Mouse (Mus musculus): Measurements from ENCODE around the gene Grm6. TPM values are rescaled to one million over a fixed set of nuclear protein-coding genes. Genes with fewer than 3 reads are reported as not detected.

The Grm6 gene
- polyA plus RNA-seq, 1 experiment from 2014 or later, result 0.11 TPM

- 58% methylated on average over 2 of the region's 2 CpGs for WGBS
- no peaks in the 10 kb centered on the region for H3K27me3 ChIP-seq (ENCODE audit: control insufficient read depth, insufficient read depth, low read length)
Measured at GRCm38 (mm10) chr11:50892441-50892840, 42.0 kb downstream of the Grm6 start.

GRCm38 (mm10) chr11:50897359-50897758 is 46.9 kb downstream of the Grm6 start:
- no peaks in the 10 kb centered on the region for H3K4me1 ChIP-seq (ENCODE audit: control insufficient read depth, insufficient read depth, low read length)
- no peak overlapping the region for H3K27ac ChIP-seq (replicated peaks; ENCODE audit: low read depth, low read length)
- no peaks in the 10 kb centered on the region for H3K27me3 ChIP-seq (ENCODE audit: control insufficient read depth, insufficient read depth, low read length)
- H3K9ac ChIP-seq (ENCODE audit: low read length), result no peak overlapping the region
- H3K36me3 ChIP-seq (ENCODE audit: control insufficient read depth, insufficient read depth, low read length), result peaks cover 25% of the 10 kb centered on the region
- H3K4me3 ChIP-seq (ENCODE audit: low read depth, low read length), result no peak overlapping the region
- WGBS, result 88% methylated on average over 1 of the region's 1 CpGs
- ATAC-seq (ENCODE audit: insufficient number of reproducible peaks, low FRiP score, low TSS enrichment, low read depth), result no peak
- peaks cover 27% of the 10 kb centered on the region for H3K9me3 ChIP-seq (ENCODE audit: control insufficient read depth, low read length)
- H3K4me2 ChIP-seq (ENCODE audit: low read depth, severe bottlenecking), result no peak overlapping the region
- no peak for DNase-seq (ENCODE audit: low spot score)

More at GRCm38 (mm10) chr11:50892441-50892840, 42.0 kb downstream of the Grm6 start:
- Histone ChIP-seq H3K27ac (replicated peaks; ENCODE audit: low read depth, low read length) (no peak overlapping the region), H3K4me3 (ENCODE audit: low read depth, low read length) (no peak overlapping the region), H3K9ac (ENCODE audit: low read length) (no peak overlapping the region), H3K4me2 (ENCODE audit: low read depth, severe bottlenecking) (no peak overlapping the region), H3K4me1 (ENCODE audit: control insufficient read depth, insufficient read depth, low read length) (no peaks in the 10 kb centered on the region), H3K9me3 (ENCODE audit: control insufficient read depth, low read length) (no peaks in the 10 kb centered on the region; the same call in 1 of the 2 replicates), H3K36me3 (ENCODE audit: control insufficient read depth, insufficient read depth, low read length) (no peaks in the 10 kb centered on the region)
- no peak for ATAC-seq (ENCODE audit: insufficient number of reproducible peaks, low FRiP score, low TSS enrichment, low read depth)
- DNase-seq (ENCODE audit: low spot score), result peak; percentile 35

DNA sequence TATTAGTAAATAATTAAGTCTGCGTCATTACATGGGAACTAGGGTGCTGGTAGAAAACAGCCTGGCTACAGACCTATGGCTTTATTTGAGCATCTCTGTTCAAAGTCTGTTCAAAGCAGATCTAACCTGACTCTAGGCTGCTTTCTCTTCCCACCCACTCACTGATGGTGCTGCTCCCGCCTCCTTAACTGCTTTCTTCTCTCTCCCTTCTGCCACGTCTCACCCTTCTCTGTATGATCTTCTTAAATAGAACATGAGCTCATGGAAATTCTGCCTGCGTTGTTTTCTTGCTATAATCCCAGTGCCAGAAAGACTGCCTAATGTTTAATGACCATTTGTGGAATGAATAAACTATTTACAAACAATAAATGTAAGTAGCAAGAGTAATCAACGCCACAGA is 57.7 kb downstream of the Grm6 start:
- peaks cover 57% of the 10 kb centered on the region for H3K36me3 ChIP-seq (ENCODE audit: control insufficient read depth, insufficient read depth, low read length)
- 95% methylated on average over 5 of the region's 5 CpGs for WGBS
- no peak overlapping the region for H3K4me2 ChIP-seq (ENCODE audit: low read depth, severe bottlenecking)
- no peak overlapping the region for H3K9ac ChIP-seq (ENCODE audit: low read length)
- ATAC-seq (ENCODE audit: insufficient number of reproducible peaks, low FRiP score, low TSS enrichment, low read depth) (no peak), DNase-seq (ENCODE audit: low spot score) (no peak)
- H3K27me3 ChIP-seq (ENCODE audit: control insufficient read depth, insufficient read depth, low read length), result no peaks in the 10 kb centered on the region
- H3K4me1 ChIP-seq (ENCODE audit: control insufficient read depth, insufficient read depth, low read length), result no peaks in the 10 kb centered on the region
- peaks cover 12% of the 10 kb centered on the region for H3K9me3 ChIP-seq (ENCODE audit: control insufficient read depth, low read length)
- no peak overlapping the region for H3K4me3 ChIP-seq (ENCODE audit: low read depth, low read length)
- no peak overlapping the region for H3K27ac ChIP-seq (replicated peaks; ENCODE audit: low read depth, low read length)

GRCm38 (mm10) chr11:50913301-50913700 is 62.8 kb downstream of the Grm6 start:
- ATAC-seq (ENCODE audit: insufficient number of reproducible peaks, low FRiP score, low TSS enrichment, low read depth) (no peak), DNase-seq (ENCODE audit: low spot score) (no peak)
- no peak overlapping the region for H3K4me2 ChIP-seq (ENCODE audit: low read depth, severe bottlenecking)
- no peak overlapping the region for H3K27ac ChIP-seq (replicated peaks; ENCODE audit: low read depth, low read length)
- H3K9me3 ChIP-seq (ENCODE audit: control insufficient read depth, low read length), result no peaks in the 10 kb centered on the region; the same call in 1 of the 2 replicates
- 90% methylated on average over 1 of the region's 1 CpGs for WGBS
- no peak overlapping the region for H3K4me3 ChIP-seq (ENCODE audit: low read depth, low read length)
- H3K27me3 ChIP-seq (ENCODE audit: control insufficient read depth, insufficient read depth, low read length), result no peaks in the 10 kb centered on the region
- H3K9ac ChIP-seq (ENCODE audit: low read length), result no peak overlapping the region
- H3K36me3 ChIP-seq (ENCODE audit: control insufficient read depth, insufficient read depth, low read length), result peaks cover 21% of the 10 kb centered on the region
- no peaks in the 10 kb centered on the region for H3K4me1 ChIP-seq (ENCODE audit: control insufficient read depth, insufficient read depth, low read length)

- Histone ChIP-seq H3K4me2 (ENCODE audit: low read depth, severe bottlenecking) (no peak overlapping the region), H3K27ac (replicated peaks; ENCODE audit: low read depth, low read length) (no peak overlapping the region), H3K4me1 (ENCODE audit: control insufficient read depth, insufficient read depth, low read length) (no peaks in the 10 kb centered on the region), H3K4me3 (ENCODE audit: low read depth, low read length) (no peak overlapping the region), H3K9ac (ENCODE audit: low read length) (no peak overlapping the region), H3K9me3 (ENCODE audit: control insufficient read depth, low read length) (no peaks in the 10 kb centered on the region), H3K36me3 (ENCODE audit: control insufficient read depth, insufficient read depth, low read length) (peaks cover 17% of the 10 kb centered on the region), H3K27me3 (ENCODE audit: control insufficient read depth, insufficient read depth, low read length) (no peaks in the 10 kb centered on the region)
- WGBS, result 87% methylated on average over 3 of the region's 3 CpGs
- DNase-seq (ENCODE audit: low spot score), result no peak
- ATAC-seq (ENCODE audit: insufficient number of reproducible peaks, low FRiP score, low TSS enrichment, low read depth), result no peak
Measured at GRCm38 (mm10) chr11:50914461-50914860, 64.0 kb downstream of the Grm6 start.

Other genes starting within 250 kb of the Grm6 start
- 0.61 and 1.0 TPM in 2 replicates for gene Adamts2, start 248.6 kb upstream of the Grm6 start, polyA plus RNA-seq (2014; fragmentation: Nextera tagmentation; extraction: Ambion mirVana)
- gene Zfp354c, start 23.0 kb upstream of the Grm6 start, polyA plus RNA-seq (2014; fragmentation: Nextera tagmentation; extraction: Ambion mirVana), result 44.3 and 50.6 TPM in 2 replicates
- 1.2 and 1.5 TPM in 2 replicates for gene Zfp879, start 9.1 kb upstream of the Grm6 start, polyA plus RNA-seq (2014; fragmentation: Nextera tagmentation; extraction: Ambion mirVana)
- 15.5 and 17.8 TPM in 2 replicates for gene Zfp454, start 37.0 kb downstream of the Grm6 start, polyA plus RNA-seq (2014; fragmentation: Nextera tagmentation; extraction: Ambion mirVana)
- 16.6 and 21.3 TPM in 2 replicates for gene Zfp2, start 65.5 kb downstream of the Grm6 start, polyA plus RNA-seq (2014; fragmentation: Nextera tagmentation; extraction: Ambion mirVana)
- 1.2 and 1.3 TPM in 2 replicates for gene Zfp354b, start 80.9 kb downstream of the Grm6 start, polyA plus RNA-seq (2014; fragmentation: Nextera tagmentation; extraction: Ambion mirVana)
- not detected in 2 replicates for gene 4933414I15Rik, start 93.1 kb downstream of the Grm6 start, polyA plus RNA-seq (2014; fragmentation: Nextera tagmentation; extraction: Ambion mirVana)
- gene Prop1, start 103.1 kb downstream of the Grm6 start, polyA plus RNA-seq (2014; fragmentation: Nextera tagmentation; extraction: Ambion mirVana), result not detected in 2 replicates
- not detected in 2 replicates for gene Olfr1378, start 115.8 kb downstream of the Grm6 start, polyA plus RNA-seq (2014; fragmentation: Nextera tagmentation; extraction: Ambion mirVana)
- not detected in 2 replicates for gene Olfr1377, start 131.3 kb downstream of the Grm6 start, polyA plus RNA-seq (2014; fragmentation: Nextera tagmentation; extraction: Ambion mirVana)
- gene Olfr51, start 152.9 kb downstream of the Grm6 start, polyA plus RNA-seq (2014; fragmentation: Nextera tagmentation; extraction: Ambion mirVana), result not detected in 2 replicates
- gene Olfr54, start 163.6 kb downstream of the Grm6 start, polyA plus RNA-seq (2014; fragmentation: Nextera tagmentation; extraction: Ambion mirVana), result not detected in 2 replicates
- gene Olfr1375, start 197.4 kb downstream of the Grm6 start, polyA plus RNA-seq (2014; fragmentation: Nextera tagmentation; extraction: Ambion mirVana), result not detected in 2 replicates
- 9.4 and 9.6 TPM in 2 replicates for gene Zfp354a, start 208.6 kb downstream of the Grm6 start, polyA plus RNA-seq (2014; fragmentation: Nextera tagmentation; extraction: Ambion mirVana)